Mouse (Mus musculus) gastrocnemius, adult 8-10 months (tissue): ENCODE results near the gene Macrod2. TPM values are rescaled to one million over a fixed set of nuclear protein-coding genes. Genes with fewer than 3 reads are reported as not detected.

ENCODE experiments used
- DNase-seq, 2 experiments: peaks; one replicate each; pipeline ENCODE4 v3.0.0; 2022; ENCODE audit warnings: low spot score in 2 of 2
- total RNA-seq, 4 experiments: library from RNA; stranded (reverse); gene quantifications; 2 replicates each; pipeline ENCODE4 v1.2.4; 2022

Macrod2 gene
- total RNA-seq, 4 experiments from 2014 or later: 16.2 to 21.8 (median 19.1) TPM

- no peak for DNase-seq
These were observed 1774.5 kb downstream of the Macrod2 start for GRCm38 (mm10) chr2:142169649-142170048.

- no peak for DNase-seq
These were observed 1777.6 kb downstream of the Macrod2 start for GRCm38 (mm10) chr2:142172706-142173105.

- no peak for DNase-seq
These were observed 1778.9 kb downstream of the Macrod2 start for GRCm38 (mm10) chr2:142174039-142174438.

- DNase-seq: no peak
These were observed 1791.8 kb downstream of the Macrod2 start for GRCm38 (mm10) chr2:142186922-142187321.

- DNase-seq: no peak
These were observed 1792.3 kb downstream of the Macrod2 start for GRCm38 (mm10) chr2:142187428-142187827.

- no peak for DNase-seq
These were observed 1822.3 kb downstream of the Macrod2 start for GRCm38 (mm10) chr2:142217371-142217770.

- no peak for DNase-seq
These were observed 1827.2 kb downstream of the Macrod2 start for GRCm38 (mm10) chr2:142222137-142222921.

GRCm38 (mm10) chr2:142222926-142223325 lies 1827.8 kb downstream of the Macrod2 start:
- no peak for DNase-seq

- no peak for DNase-seq
These were observed 1836.0 kb downstream of the Macrod2 start for GRCm38 (mm10) chr2:142230985-142231549.

GRCm38 (mm10) chr2:142232828-142233227 lies 1837.7 kb downstream of the Macrod2 start:
- no peak for DNase-seq

- DNase-seq: no peak
These were observed 1848.4 kb downstream of the Macrod2 start for GRCm38 (mm10) chr2:142243483-142243882.

- no peak for DNase-seq
These were observed 1855.3 kb downstream of the Macrod2 start for GRCm38 (mm10) chr2:142250383-142250782.

GRCm38 (mm10) chr2:142251518-142251917 lies 1856.4 kb downstream of the Macrod2 start:
- DNase-seq: no peak

- DNase-seq: peak in 1 of 2 experiments; percentile 5
These were observed 1858.8 kb downstream of the Macrod2 start for GRCm38 (mm10) chr2:142253913-142254312.

- no peak for DNase-seq
These were observed 1859.5 kb downstream of the Macrod2 start for GRCm38 (mm10) chr2:142254566-142254965.

- DNase-seq: no peak
These were observed 1862.4 kb downstream of the Macrod2 start for GRCm38 (mm10) chr2:142257501-142257900.

- DNase-seq: no peak
These were observed 1865.9 kb downstream of the Macrod2 start for GRCm38 (mm10) chr2:142261046-142261445.

- DNase-seq: no peak
These were observed 1869.6 kb downstream of the Macrod2 start for GRCm38 (mm10) chr2:142264697-142265096.

- DNase-seq: no peak
These were observed 1872.7 kb downstream of the Macrod2 start for GRCm38 (mm10) chr2:142267836-142268235.

- DNase-seq: no peak
These were observed 1891.7 kb downstream of the Macrod2 start for GRCm38 (mm10) chr2:142286761-142287160.

GRCm38 (mm10) chr2:142294831-142295230 lies 1899.7 kb downstream of the Macrod2 start:
- no peak for DNase-seq

GRCm38 (mm10) chr2:142303098-142303911 lies 1908.2 kb downstream of the Macrod2 start:
- DNase-seq: no peak
